Mouse (Mus musculus) cerebral cortex, adult 2 months (tissue): ENCODE data around the gene Myo3a.

ENCODE experiments used
- WGBS: fragments of 180-500 bp; shearing (Covaris S2); methylation state at CpG from one replicate; pipeline ENCODE4 v1.1.7; 2018; 5-methylcytosine and 5-hydroxymethylcytosine counted together

Myo3a gene

DNA sequence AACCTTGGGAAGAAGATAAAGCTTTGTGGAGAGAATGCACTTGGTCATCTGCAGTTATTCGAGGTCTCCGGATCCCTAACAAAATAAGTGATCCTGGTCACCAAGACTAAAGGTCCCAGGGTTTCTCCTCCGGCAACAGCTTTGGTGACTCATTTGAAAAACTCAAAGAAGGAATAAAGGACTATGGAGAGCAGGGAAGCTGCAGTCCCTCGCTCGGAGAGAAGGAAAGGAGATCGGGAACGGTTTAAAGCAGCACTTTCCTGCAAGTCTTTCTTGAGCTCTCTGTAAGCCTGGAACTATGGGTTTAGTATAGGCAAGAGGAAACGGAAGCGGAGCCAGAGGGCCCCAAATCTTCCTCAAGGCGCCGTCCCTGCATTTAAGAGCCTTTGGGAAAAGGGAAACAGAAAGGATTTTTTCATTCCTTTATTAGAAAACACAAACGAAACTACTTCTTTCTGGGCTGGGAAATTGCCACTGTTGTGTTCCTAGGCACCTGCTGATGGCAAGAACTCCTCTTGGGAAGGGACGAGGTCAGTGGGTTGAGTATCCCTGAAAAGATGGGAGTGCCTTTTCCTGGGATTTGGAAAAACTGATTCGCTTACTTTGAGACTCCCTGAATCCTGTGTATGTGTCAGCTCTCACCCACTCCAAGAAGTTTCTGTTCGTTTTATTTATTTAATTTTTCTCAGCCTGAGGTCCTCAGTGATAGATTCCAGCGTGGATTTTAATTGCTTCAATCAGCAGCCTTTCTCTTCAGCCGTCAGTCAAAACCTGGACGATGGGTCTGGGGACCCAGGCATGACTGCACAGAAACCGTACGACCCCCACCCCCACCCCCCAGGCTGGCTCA, 393.9 kb downstream of the Myo3a start:
- 14% methylated on average over 20 of the region's 20 CpGs for WGBS

DNA sequence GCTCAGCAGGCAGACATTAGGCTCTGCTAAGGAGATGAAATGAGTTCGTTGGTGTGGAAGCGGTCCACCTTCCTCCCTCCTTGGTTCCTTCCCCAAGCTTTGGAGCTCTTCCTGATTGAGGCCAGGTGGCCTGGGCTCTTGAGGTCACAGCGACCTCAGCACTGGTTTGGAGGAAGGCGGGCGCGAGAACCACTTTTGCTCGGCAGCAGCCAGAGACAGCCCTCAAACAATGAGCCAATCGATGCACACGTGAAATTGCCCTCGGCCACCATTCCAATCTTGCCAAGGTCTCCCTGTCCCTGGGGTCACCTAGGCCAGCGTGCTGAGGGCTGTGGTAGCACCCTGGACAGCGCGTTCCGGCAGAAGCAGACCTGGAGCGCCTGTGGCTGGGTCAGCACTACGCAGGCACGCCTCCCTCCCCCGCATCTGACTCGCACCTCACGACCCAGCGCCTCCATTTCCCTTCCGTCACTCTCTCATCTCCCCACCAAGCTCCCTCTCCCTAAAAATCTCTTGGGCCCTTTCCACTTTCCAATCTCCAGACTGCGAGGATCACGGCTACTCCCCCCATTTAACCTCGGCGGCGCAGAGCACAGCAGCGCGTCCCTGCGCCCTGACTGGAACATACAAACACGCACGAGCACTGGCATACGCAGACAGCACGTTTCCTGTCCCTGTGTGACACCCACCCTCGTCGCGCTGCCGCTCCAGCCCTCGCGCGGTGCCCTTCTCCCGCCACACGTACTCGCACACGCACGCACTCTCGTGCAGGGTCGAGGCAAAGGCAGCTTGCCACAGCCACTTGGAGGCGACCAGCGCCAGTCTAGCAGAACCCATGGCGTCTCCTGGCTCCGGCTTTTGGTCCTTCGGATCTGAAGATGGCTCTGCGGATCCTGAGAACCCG, 394.8 kb downstream of the Myo3a start, which contains the start of gene Gad2:
Gene Gad2 (plus strand): TSS at position 378 of the 904 bp plus-strand sequence.
- WGBS, result 1% methylated on average over 55 of the region's 55 CpGs

GRCm38 (mm10) chr2:22623111-22624070, 396.1 kb downstream of the Myo3a start:
- WGBS, result 2% methylated on average over 60 of the region's 60 CpGs

DNA sequence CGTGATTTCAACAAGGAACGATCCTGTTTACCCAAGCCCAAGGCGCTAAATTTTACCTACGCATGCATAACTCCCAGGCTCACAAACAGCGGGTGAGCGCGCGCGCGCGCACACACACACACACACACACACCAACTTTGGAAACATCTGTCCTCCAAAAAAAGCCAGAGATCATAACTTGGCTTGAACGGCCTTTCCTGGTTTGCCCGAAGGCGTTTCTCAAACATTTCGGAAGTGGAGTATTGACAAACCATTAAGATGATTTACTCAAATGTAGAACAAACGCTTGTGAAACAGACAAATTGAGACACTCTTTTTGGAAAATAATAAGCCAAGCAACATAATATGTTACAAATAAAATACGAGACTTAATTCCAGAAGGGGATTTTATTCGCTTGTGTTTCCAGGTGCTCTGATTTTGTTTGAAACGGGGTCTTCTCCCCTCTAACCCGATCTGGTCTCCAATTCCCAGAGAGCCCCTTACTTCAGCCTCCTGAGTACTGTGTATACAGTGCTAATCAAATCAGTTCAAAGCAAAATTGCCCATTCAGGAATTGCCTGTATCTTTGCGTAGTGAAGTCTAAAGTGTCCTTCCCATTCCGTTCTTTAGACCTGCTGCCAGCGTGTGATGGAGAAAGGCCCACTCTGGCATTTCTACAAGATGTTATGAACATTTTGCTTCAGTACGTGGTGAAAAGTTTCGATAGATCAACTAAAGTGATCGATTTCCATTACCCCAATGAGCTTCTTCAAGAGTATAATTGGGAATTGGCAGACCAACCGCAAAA, 397.1 kb downstream of the Myo3a start:
- WGBS, result 8% methylated on average over 27 of the region's 27 CpGs

- WGBS, result 16% methylated on average over 16 of the region's 16 CpGs
Observed at GRCm38 (mm10) chr2:22625096-22625960, 398.0 kb downstream of the Myo3a start.

DNA sequence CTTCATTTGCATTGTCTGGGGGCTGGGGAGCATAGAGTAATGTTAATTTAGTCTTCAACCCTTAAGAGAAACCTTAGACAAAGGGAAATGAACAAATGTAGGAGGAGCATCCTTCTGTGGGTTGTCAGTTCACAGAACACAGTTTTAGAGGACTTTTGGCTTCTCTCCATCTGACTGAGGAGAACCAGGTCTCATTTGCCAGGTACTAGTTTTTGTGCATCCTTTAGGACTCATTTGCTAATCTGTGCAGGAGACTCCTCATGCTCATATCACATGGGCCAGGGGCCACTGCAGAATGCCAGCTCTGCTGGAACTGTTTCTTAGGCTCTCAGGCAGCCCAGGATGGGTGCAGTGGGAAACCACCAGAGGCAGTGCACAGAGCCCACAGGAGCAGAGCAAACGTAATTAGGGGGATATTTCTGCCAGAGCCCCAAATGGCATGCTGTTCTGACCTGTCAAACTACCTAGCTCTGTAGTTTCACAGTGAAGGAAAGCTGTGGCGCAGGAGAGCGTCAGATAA, 399.9 kb downstream of the Myo3a start:
- 43% methylated on average over 3 of the region's 3 CpGs for WGBS

DNA sequence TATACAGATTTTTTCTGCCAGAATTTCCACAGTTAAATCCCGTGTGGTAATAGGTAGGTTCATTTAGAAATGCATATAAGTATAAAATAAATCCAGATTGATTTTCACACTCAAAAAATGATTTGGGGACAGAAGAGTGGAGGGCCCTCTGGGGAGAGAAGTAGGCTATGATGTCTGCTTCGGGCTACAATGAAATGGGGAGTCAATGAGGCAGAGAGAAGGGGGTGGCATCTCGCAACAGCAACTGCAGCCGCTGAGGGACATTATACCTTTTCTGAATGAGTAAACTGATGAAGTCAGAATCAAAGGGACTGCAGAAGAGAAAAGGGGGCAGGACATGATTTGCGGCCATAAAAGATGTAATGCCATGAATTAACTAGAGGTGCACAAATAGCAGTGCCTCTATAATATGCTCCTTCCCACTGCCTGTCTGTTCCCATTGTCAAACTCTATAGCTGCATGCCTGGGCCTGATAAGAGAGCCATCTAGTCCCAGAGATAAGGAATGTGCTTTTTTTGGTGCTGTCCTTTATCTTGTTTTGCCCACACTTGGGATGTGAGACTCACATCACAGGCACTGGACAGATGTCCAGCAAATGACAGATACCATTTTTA, 400.6 kb downstream of the Myo3a start:
- 35% methylated on average over 5 of the region's 5 CpGs for WGBS

GRCm38 (mm10) chr2:22634766-22635165, 407.5 kb downstream of the Myo3a start:
- WGBS, result 50% methylated on average over 8 of the region's 8 CpGs

DNA sequence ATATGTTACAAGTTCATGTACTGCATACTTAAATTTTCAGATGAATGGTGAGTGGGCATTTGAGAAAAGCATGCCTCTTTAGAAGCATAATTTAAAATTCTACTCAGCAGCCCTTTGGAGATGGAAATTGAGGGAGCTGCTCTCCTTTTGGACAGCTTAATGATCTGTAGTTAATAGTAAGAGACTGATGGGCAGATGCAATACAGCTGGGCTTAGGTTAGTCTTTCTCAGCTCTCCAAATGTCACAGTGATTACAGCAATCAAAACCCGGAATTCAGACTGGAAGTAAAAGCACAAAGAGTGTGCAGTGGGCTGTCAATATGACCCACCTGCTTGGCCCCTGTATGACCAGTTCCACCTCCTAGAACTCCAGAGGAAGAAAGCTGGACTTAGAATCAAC, 418.8 kb downstream of the Myo3a start:
- 53% methylated on average over 1 of the region's 1 CpGs for WGBS

DNA sequence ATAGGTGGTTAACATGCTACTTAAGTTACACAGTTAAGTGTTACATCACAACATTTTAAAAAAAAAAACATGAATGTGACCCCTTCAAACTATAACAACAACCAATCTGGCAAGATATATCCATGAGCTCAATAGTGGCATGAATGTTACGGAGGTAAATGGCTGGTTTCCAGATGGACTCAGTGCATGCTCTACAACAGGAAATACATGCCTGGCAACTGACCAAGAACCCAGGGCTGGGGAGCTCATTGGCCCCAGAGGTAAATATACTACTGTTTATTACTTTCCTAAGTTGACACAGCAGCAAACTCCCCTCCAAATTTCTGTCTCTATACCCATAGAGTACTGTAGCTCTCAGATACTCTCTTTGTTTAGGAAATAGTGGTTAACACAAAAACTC, 421.1 kb downstream of the Myo3a start:
- 69% methylated on average over 1 of the region's 1 CpGs for WGBS

GRCm38 (mm10) chr2:22651826-22652225, 424.5 kb downstream of the Myo3a start:
- WGBS, result 82% methylated on average over 4 of the region's 4 CpGs

DNA sequence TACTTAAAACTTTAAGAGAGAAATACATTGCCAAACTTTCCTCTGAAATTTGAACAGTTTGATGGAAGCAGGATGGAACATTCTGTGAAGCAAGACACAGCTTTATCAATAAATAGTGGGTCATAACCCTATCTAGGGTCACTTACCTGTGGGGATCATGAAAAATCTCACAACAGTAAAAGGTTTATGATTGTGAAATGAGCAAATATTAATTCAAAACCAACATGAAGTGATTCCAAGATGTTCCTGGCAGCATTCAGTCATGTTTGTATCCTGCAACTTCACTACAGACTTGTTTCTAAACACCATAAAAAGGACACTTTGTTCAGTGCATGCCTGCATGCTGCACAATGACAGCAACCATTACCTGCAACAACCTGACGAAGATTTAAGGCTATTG, 436.4 kb downstream of the Myo3a start:
- 66% methylated on average over 1 of the region's 1 CpGs for WGBS
